Mouse (Mus musculus): Measurements from ENCODE around the gene Ccdc146. TPM values are rescaled to one million over a fixed set of nuclear protein-coding genes. Genes with fewer than 3 reads are reported as not detected.

Gene Ccdc146
- polyA plus RNA-seq, 1 experiment from 2014 or later = 2.7 TPM

DNA sequence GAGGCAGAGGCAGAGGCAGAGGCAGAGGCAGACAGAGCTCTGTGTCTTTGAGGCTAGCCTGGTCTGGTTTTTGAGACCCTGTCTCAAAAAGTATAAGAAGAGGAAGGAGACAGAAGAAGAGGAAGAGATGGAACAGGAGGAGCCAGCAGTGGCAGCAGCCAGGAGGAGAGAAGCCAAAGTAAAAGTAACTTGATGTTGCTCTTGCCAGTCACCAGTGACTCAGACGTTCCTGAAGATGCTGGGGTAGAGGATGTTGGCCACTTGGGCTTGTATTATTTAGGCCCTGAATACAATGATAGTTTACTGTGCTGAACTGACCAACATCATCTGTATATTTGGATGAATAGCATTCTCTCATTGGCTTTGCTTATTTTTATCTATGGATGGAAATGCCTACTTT, 95.9 kb downstream of the Ccdc146 start:
- Histone ChIP-seq H3K9ac (ENCODE audit: low read length) (peak overlapping the region; percentile 74), H3K36me3 (ENCODE audit: control insufficient read depth, insufficient read depth, low read length) (no peaks in the 10 kb centered on the region), H3K4me1 (ENCODE audit: control insufficient read depth in 2 of 2, insufficient read depth in 2 of 2, low read length in 2 of 2) (peaks cover 25 to 46% of the 10 kb centered on the region in 2 experiments), H3K27ac (replicated peaks in 1 of 2; ENCODE audit: control insufficient read depth in 1 of 2, insufficient read depth in 1 of 2, low read depth in 2 of 2, low read length in 2 of 2) (peak overlapping the region; percentile 62 to 100), H3K4me2 (ENCODE audit: low read length) (no peak overlapping the region), H3K9me3 (ENCODE audit: control insufficient read depth, low read length) (no peaks in the 10 kb centered on the region), H3K27me3 (ENCODE audit: control insufficient read depth, insufficient read depth, low read length) (no peaks in the 10 kb centered on the region), H3K4me3 (ENCODE audit: control insufficient read depth in 1 of 2, insufficient read depth in 1 of 2, low read depth in 1 of 2, low read length in 2 of 2) (no peak overlapping the region)
- 46% methylated on average over 1 of the region's 1 CpGs for WGBS
- no peak for ATAC-seq (ENCODE audit: insufficient number of reproducible peaks, insufficient read depth, low FRiP score, low read depth)

DNA sequence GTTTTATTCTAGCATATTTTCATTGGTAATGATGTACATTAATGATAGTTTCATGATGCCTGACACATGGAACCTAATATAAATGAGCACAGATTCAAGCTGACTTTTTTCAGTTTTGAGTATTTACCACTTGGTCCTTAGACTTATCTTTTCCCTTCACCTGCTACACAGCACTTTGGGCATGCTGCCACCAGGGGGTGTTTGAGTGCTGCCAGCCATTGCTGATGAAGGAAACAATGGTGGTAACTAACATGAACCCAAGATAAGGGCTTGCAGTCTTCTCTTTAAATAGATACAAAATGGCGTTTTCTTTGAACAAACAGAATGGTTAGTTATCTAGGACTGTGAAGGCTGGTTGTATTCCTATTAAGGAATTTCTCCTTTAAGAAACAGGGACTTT, 98.0 kb downstream of the Ccdc146 start:
- ATAC-seq (ENCODE audit: insufficient number of reproducible peaks, insufficient read depth, low FRiP score, low read depth) = no peak
- Histone ChIP-seq H3K4me1 (ENCODE audit: control insufficient read depth in 2 of 2, insufficient read depth in 2 of 2, low read length in 2 of 2) (peaks cover 22 to 43% of the 10 kb centered on the region in 2 experiments), H3K4me3 (ENCODE audit: control insufficient read depth in 1 of 2, insufficient read depth in 1 of 2, low read depth in 1 of 2, low read length in 2 of 2) (no peak overlapping the region), H3K4me2 (ENCODE audit: low read length) (no peak overlapping the region), H3K27ac (replicated peaks in 1 of 2; ENCODE audit: control insufficient read depth in 1 of 2, insufficient read depth in 1 of 2, low read depth in 2 of 2, low read length in 2 of 2) (no peak overlapping the region), H3K9ac (ENCODE audit: low read length) (no peak overlapping the region), H3K9me3 (ENCODE audit: control insufficient read depth, low read length) (no peaks in the 10 kb centered on the region), H3K36me3 (ENCODE audit: control insufficient read depth, insufficient read depth, low read length) (no peaks in the 10 kb centered on the region), H3K27me3 (ENCODE audit: control insufficient read depth, insufficient read depth, low read length) (no peaks in the 10 kb centered on the region)
- 6% methylated on average over 1 of the region's 1 CpGs for WGBS

GRCm38 (mm10) chr5:21320138-21320537, 104.3 kb downstream of the Ccdc146 start:
- 29% methylated on average over 2 of the region's 2 CpGs for WGBS
- no peak overlapping the region for H3K9ac ChIP-seq (ENCODE audit: low read length)
- no peaks in the 10 kb centered on the region for H3K36me3 ChIP-seq (ENCODE audit: control insufficient read depth, insufficient read depth, low read length)
- ATAC-seq (ENCODE audit: insufficient number of reproducible peaks, insufficient read depth, low FRiP score, low read depth) = peak; percentile 54; the same call in 1 of the 2 replicates
- peaks cover 10 to 23% of the 10 kb centered on the region in 2 experiments for H3K4me1 ChIP-seq (ENCODE audit: control insufficient read depth in 2 of 2, insufficient read depth in 2 of 2, low read length in 2 of 2)
- peak overlapping the region in 1 of 2 experiments; percentile 7; a peak in 2 of 4 replicates for H3K27ac ChIP-seq (replicated peaks in 1 of 2; ENCODE audit: control insufficient read depth in 1 of 2, insufficient read depth in 1 of 2, low read depth in 2 of 2, low read length in 2 of 2)
- H3K9me3 ChIP-seq (ENCODE audit: control insufficient read depth, low read length) = no peaks in the 10 kb centered on the region
- no peaks in the 10 kb centered on the region for H3K27me3 ChIP-seq (ENCODE audit: control insufficient read depth, insufficient read depth, low read length)
- H3K4me3 ChIP-seq (ENCODE audit: control insufficient read depth in 1 of 2, insufficient read depth in 1 of 2, low read depth in 1 of 2, low read length in 2 of 2) = no peak overlapping the region
- H3K4me2 ChIP-seq (ENCODE audit: low read length) = no peak overlapping the region

- no peak overlapping the region for H3K4me3 ChIP-seq (ENCODE audit: control insufficient read depth in 1 of 2, insufficient read depth in 1 of 2, low read depth in 1 of 2, low read length in 2 of 2)
- no peaks in the 10 kb centered on the region for H3K9me3 ChIP-seq (ENCODE audit: control insufficient read depth, low read length)
- H3K36me3 ChIP-seq (ENCODE audit: control insufficient read depth, insufficient read depth, low read length) = no peaks in the 10 kb centered on the region
- no peak overlapping the region for H3K4me2 ChIP-seq (ENCODE audit: low read length)
- H3K9ac ChIP-seq (ENCODE audit: low read length) = no peak overlapping the region
- no peak for ATAC-seq (ENCODE audit: insufficient number of reproducible peaks, insufficient read depth, low FRiP score, low read depth)
- H3K27me3 ChIP-seq (ENCODE audit: control insufficient read depth, insufficient read depth, low read length) = no peaks in the 10 kb centered on the region
- H3K4me1 ChIP-seq (ENCODE audit: control insufficient read depth in 2 of 2, insufficient read depth in 2 of 2, low read length in 2 of 2) = peaks cover 0 to 2% of the 10 kb centered on the region in 2 experiments; a peak in 2 of 4 replicates
- 84% methylated on average over 3 of the region's 3 CpGs for WGBS
- no peak overlapping the region for H3K27ac ChIP-seq (replicated peaks in 1 of 2; ENCODE audit: control insufficient read depth in 1 of 2, insufficient read depth in 1 of 2, low read depth in 2 of 2, low read length in 2 of 2)
These were observed 109.8 kb downstream of the Ccdc146 start for GRCm38 (mm10) chr5:21314696-21315095.

GRCm38 (mm10) chr5:21307165-21307564, 117.3 kb downstream of the Ccdc146 start:
- WGBS = 78% methylated on average over 5 of the region's 5 CpGs
- no peak; the same call in 1 of the 2 replicates for ATAC-seq (ENCODE audit: insufficient number of reproducible peaks, insufficient read depth, low FRiP score, low read depth)
- Histone ChIP-seq H3K4me2 (ENCODE audit: low read length) (no peak overlapping the region), H3K9ac (ENCODE audit: low read length) (no peak overlapping the region), H3K4me3 (ENCODE audit: control insufficient read depth in 1 of 2, insufficient read depth in 1 of 2, low read depth in 1 of 2, low read length in 2 of 2) (no peak overlapping the region), H3K36me3 (ENCODE audit: control insufficient read depth, insufficient read depth, low read length) (no peaks in the 10 kb centered on the region), H3K27me3 (ENCODE audit: control insufficient read depth, insufficient read depth, low read length) (no peaks in the 10 kb centered on the region), H3K27ac (replicated peaks in 1 of 2; ENCODE audit: control insufficient read depth in 1 of 2, insufficient read depth in 1 of 2, low read depth in 2 of 2, low read length in 2 of 2) (no peak overlapping the region), H3K9me3 (ENCODE audit: control insufficient read depth, low read length) (no peaks in the 10 kb centered on the region), H3K4me1 (ENCODE audit: control insufficient read depth in 2 of 2, insufficient read depth in 2 of 2, low read length in 2 of 2) (no peaks in the 10 kb centered on the region)

DNA sequence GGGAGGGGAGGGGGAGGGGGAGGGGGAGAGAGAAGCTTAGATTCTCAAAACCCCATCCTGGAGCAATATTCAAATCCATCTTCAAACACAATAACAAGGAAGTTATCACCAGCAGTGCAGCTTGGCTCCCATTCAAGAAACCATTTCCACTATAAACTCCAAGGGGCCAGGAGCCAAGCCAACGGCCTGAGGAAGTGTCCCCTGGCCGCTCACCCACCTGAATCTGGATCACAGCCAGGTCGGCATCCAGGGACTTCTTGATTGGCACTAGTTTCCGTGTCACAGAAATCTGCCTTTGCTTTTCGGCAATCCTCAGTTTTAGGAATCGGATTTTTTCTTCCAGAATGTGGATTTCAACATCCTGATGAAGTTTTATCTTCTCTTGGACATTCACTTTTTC, 123.5 kb downstream of the Ccdc146 start:
- no peak overlapping the region for H3K4me2 ChIP-seq (ENCODE audit: low read length)
- no peak for ATAC-seq (ENCODE audit: insufficient number of reproducible peaks, insufficient read depth, low FRiP score, low read depth)
- no peaks in the 10 kb centered on the region for H3K9me3 ChIP-seq (ENCODE audit: control insufficient read depth, low read length)
- H3K4me3 ChIP-seq (ENCODE audit: control insufficient read depth in 1 of 2, insufficient read depth in 1 of 2, low read depth in 1 of 2, low read length in 2 of 2) = no peak overlapping the region
- H3K9ac ChIP-seq (ENCODE audit: low read length) = no peak overlapping the region
- peaks cover 0 to 3% of the 10 kb centered on the region in 2 experiments; a peak in 2 of 4 replicates for H3K4me1 ChIP-seq (ENCODE audit: control insufficient read depth in 2 of 2, insufficient read depth in 2 of 2, low read length in 2 of 2)
- H3K27ac ChIP-seq (replicated peaks in 1 of 2; ENCODE audit: control insufficient read depth in 1 of 2, insufficient read depth in 1 of 2, low read depth in 2 of 2, low read length in 2 of 2) = no peak overlapping the region
- no peaks in the 10 kb centered on the region for H3K27me3 ChIP-seq (ENCODE audit: control insufficient read depth, insufficient read depth, low read length)
- no peaks in the 10 kb centered on the region for H3K36me3 ChIP-seq (ENCODE audit: control insufficient read depth, insufficient read depth, low read length)
- 58% methylated on average over 6 of the region's 6 CpGs for WGBS

GRCm38 (mm10) chr5:21300058-21300457, 124.4 kb downstream of the Ccdc146 start:
- Histone ChIP-seq H3K36me3 (ENCODE audit: control insufficient read depth, insufficient read depth, low read length) (no peaks in the 10 kb centered on the region), H3K4me2 (ENCODE audit: low read length) (no peak overlapping the region), H3K9me3 (ENCODE audit: control insufficient read depth, low read length) (no peaks in the 10 kb centered on the region), H3K4me3 (ENCODE audit: control insufficient read depth in 1 of 2, insufficient read depth in 1 of 2, low read depth in 1 of 2, low read length in 2 of 2) (no peak overlapping the region), H3K4me1 (ENCODE audit: control insufficient read depth in 2 of 2, insufficient read depth in 2 of 2, low read length in 2 of 2) (peaks cover 0 to 3% of the 10 kb centered on the region in 2 experiments; a peak in 2 of 4 replicates), H3K27ac (replicated peaks in 1 of 2; ENCODE audit: control insufficient read depth in 1 of 2, insufficient read depth in 1 of 2, low read depth in 2 of 2, low read length in 2 of 2) (no peak overlapping the region), H3K9ac (ENCODE audit: low read length) (no peak overlapping the region), H3K27me3 (ENCODE audit: control insufficient read depth, insufficient read depth, low read length) (no peaks in the 10 kb centered on the region)
- WGBS = 89% methylated on average over 3 of the region's 3 CpGs
- ATAC-seq (ENCODE audit: insufficient number of reproducible peaks, insufficient read depth, low FRiP score, low read depth) = no peak
